Mouse (Mus musculus) ES-E14 (cell line): ENCODE measurements at regions not wholly inside any gene's neighbourhood (a gene's known extent, or its start where the extent isn't known, plus 50 kb on each side); places are given as distances from the start of the nearest gene placed in this dataset.

ENCODE experiments used
- CHD2 ChIP-seq: IDR thresholded peaks from 2 replicates; pipeline ENCODE4 v1.6.1; 2014; ENCODE audit warnings: mild to moderate bottlenecking, low read depth, low read length, inconsistent platforms
- MAFK ChIP-seq: IDR thresholded peaks from 2 replicates; pipeline ENCODE4 v1.6.1; 2014; ENCODE audit warnings: mild to moderate bottlenecking, low read depth, low read length, inconsistent platforms; ENCODE audit not compliant: insufficient read depth
- ZC3H11A ChIP-seq: IDR thresholded peaks from 2 replicates; pipeline ENCODE4 v1.6.1; 2012; ENCODE audit warnings: low read depth, mild to moderate bottlenecking, inconsistent platforms, low read length, borderline replicate concordance
- ZNF384 ChIP-seq: IDR thresholded peaks from 2 replicates; pipeline ENCODE4 v1.6.1; 2012; ENCODE audit warnings: low read depth, low read length, inconsistent platforms

GRCm38 (mm10) chr4:142761577-142761976, 451.2 kb downstream of the Prdm2 start:
- TF ChIP-seq MAFK (no peak), ZC3H11A (no peak), ZNF384 (no peak), CHD2 (no peak)
